Mouse (Mus musculus): ENCODE data around the gene Tmem210.
"Not testable (repeated sequence)": the region's sequence is repeated elsewhere in the genome, so short reads cannot be mapped to it uniquely, and the experiment has no call there.

Tmem210 gene

GRCm38 (mm10) chr2:25287927-25288649 is at the start of gene Tmem210:
Tmem210 (plus strand) TSS chr2:25288145.
- DNase-seq, result no peak

- no peak for DNase-seq
Observed at GRCm38 (mm10) chr2:25239766-25240165, 48.2 kb upstream of the Tmem210 start.

- DNase-seq, result no peak
Observed at GRCm38 (mm10) chr2:25240310-25240709, 47.6 kb upstream of the Tmem210 start.

- peak; percentile 90 for DNase-seq
Observed at GRCm38 (mm10) chr2:25240723-25241437, 47.1 kb upstream of the Tmem210 start.

- DNase-seq, result no peak
Observed at GRCm38 (mm10) chr2:25241438-25241775, 46.5 kb upstream of the Tmem210 start.

GRCm38 (mm10) chr2:25242101-25242506 is 45.8 kb upstream of the Tmem210 start, which contains the start of the genes Rnf208 and Cysrt1:
Rnf208 (plus strand) TSS chr2:25242255.
Cysrt1 (minus strand) TSS chr2:25242452.
- DNase-seq, result no peak

GRCm38 (mm10) chr2:25243342-25243741 is 44.6 kb upstream of the Tmem210 start:
- no peak for DNase-seq

GRCm38 (mm10) chr2:25244144-25244543 is 43.8 kb upstream of the Tmem210 start:
- peak; percentile 52 for DNase-seq

- peak; percentile 60 for DNase-seq
Observed at GRCm38 (mm10) chr2:25246183-25247072, 41.5 kb upstream of the Tmem210 start, which contains the start of gene AL732309.1. AL732309.1 (minus strand) TSS chr2:25246863.

GRCm38 (mm10) chr2:25252331-25252730 is 35.6 kb upstream of the Tmem210 start:
- peak; percentile 51 for DNase-seq

GRCm38 (mm10) chr2:25255284-25255779 is 32.6 kb upstream of the Tmem210 start, which contains the start of gene Tmem203:
Tmem203 (plus strand) TSS chr2:25255439.
- DNase-seq, result peak; percentile 87

- peak; percentile 64 for DNase-seq
Observed at GRCm38 (mm10) chr2:25256443-25257109, 31.4 kb upstream of the Tmem210 start.

- DNase-seq, result not testable (repeated sequence)
Observed at GRCm38 (mm10) chr2:25257250-25257649, 30.7 kb upstream of the Tmem210 start.

- no peak for DNase-seq
Observed at GRCm38 (mm10) chr2:25258887-25259286, 29.1 kb upstream of the Tmem210 start.

- DNase-seq, result no peak
Observed at GRCm38 (mm10) chr2:25261870-25262269, 26.1 kb upstream of the Tmem210 start.

- peak; percentile 99 for DNase-seq
Observed at GRCm38 (mm10) chr2:25262291-25262767, 25.6 kb upstream of the Tmem210 start, which contains the start of gene Tprn. Tprn (plus strand) TSS chr2:25262618.

- DNase-seq, result peak; percentile 40
Observed at GRCm38 (mm10) chr2:25262795-25263622, 24.9 kb upstream of the Tmem210 start.

- no peak for DNase-seq
Observed at GRCm38 (mm10) chr2:25263623-25264285, 24.2 kb upstream of the Tmem210 start.

- DNase-seq, result no peak
Observed at GRCm38 (mm10) chr2:25264286-25264660, 23.7 kb upstream of the Tmem210 start.

GRCm38 (mm10) chr2:25264851-25265250 is 23.1 kb upstream of the Tmem210 start:
- peak; percentile 94 for DNase-seq
